Mouse (Mus musculus) lung, postnatal 36 days (tissue): ENCODE data around the gene Shb.
A peak's percentile ranks its signal among the peaks of the same experiment; 100 is the strongest.

Experiments
- DNase-seq: peaks from one replicate; pipeline ENCODE4 v3.0.0; 2022; ENCODE audit warnings: mixed read lengths

Gene Shb

DNA sequence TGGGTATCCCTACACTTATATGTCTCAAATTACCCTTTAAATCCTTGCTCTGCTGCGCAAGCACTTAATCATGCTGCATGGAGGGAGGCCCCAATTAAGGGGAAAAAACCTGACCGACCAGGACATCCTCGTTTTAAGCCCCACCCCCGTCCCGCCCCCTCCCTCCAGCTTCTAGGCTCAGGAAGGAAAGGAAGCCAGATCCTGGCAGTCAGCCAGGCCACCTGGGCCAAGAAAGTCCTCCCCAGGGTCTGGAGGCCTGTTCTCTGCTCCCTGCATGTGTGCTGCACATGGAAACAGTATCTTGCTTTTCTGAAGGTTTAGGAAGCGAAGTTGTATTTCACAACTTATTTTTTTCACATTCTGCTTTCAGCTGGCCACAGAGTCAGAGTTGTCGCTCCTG lies at the start of gene Shb:
Gene Shb (minus strand): TSS at position 96 of the 400 bp plus-strand sequence.
- DNase-seq: peak; percentile 86

DNA sequence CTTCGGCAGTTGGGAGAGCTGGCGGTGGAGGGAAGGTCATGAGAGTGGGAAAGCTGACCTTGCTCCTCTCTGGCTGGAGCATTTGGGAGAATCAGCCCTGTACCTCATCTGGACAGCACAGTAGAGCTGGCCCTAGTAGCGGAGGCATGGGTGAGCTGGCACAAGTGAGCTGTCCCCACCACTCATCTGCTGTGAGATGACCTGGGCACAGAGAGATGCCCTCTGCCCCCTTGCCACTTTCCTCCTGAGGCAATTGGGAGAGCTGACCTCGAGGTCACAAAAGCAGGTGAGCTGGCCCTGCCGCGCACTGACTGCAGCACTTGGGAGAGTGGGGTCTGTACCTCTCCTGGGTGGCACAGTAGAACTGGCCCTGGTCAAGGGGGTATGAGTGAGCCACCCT lies 48.8 kb upstream of the Shb start:
- DNase-seq: no peak

DNA sequence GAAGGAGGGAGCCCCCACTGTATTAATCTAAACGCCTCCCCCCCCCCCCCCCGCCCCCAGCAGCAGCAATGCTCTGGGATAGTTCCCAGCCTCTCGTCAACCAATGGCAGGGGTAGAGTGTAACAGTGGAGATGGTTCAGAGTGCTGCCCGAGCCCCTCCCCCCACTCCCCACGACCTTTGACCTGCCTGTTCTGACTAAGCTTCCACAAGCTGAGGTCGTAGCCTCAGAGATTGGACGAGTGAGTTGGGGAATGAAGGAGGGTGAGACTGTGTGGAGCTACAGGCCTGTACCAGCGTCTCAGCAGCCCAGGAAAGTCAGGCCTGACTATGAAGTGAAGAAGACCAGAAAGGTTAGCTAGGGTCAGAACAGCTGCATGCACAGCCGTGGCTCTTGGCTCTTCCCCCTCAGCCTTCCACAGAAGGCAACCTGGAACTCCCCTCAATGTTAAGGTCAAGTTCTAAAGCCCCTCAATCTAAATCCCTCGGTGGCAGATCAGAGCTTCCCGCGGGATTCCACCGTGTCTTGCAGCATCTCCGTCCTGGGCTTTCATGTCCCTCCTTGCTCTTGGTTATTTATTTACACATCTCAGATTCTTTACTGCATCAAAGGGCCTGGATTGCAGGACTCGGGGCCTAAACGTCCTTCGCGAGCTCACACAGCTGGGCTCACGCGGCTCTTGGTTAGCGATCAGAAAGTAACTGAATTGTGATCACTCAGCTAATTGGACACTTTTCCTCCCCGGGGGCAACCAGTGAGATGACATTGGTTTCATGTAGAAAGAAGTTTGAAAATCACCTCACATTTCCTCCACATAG lies 46.5 kb upstream of the Shb start:
- no peak for DNase-seq

DNA sequence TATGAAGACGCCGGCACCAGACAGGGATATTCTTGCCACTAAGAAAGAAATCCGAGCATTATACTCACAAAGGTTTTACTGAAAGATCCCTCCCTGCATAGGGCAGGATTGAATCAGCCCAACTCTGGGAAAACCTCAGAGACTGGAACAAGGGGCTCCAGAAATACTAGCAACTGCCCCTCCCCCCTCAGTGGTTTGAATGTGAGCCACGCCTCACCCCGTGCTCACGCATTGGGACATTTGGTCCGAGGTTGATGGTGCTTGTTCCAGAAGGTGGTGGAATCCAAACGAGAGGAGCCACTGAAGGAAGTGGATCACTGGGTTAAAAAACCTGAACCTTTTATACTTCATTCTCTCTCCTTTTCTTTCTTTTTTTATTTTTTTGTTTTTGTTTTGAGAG lies 45.4 kb upstream of the Shb start:
- DNase-seq: no peak

DNA sequence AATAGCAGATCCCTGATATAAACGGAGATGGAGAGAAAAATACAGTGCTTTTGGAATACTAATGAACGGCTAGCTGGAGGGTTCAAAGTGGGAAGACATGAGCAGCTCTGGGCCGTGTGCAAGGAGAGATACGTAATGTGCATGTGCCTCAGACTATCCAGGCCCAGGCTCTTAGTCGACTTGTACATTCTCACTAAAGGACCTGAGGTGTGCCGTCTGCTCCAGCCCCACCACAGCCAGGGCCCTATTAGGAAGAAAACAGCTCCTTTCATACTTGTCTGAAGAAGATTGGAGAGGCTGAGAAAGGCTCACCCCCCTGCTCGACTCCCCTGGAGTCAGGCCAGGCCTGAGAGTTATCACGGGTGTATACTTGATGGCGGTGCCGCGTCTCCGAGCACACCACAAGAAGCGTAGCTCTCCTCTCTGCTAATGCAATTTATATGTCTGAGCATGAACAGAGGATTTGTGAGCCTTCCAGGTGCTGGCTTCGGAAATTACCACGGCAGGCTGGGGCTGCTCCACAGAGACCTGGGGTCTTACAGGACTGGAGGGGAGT lies 42.4 kb upstream of the Shb start:
- DNase-seq: no peak

DNA sequence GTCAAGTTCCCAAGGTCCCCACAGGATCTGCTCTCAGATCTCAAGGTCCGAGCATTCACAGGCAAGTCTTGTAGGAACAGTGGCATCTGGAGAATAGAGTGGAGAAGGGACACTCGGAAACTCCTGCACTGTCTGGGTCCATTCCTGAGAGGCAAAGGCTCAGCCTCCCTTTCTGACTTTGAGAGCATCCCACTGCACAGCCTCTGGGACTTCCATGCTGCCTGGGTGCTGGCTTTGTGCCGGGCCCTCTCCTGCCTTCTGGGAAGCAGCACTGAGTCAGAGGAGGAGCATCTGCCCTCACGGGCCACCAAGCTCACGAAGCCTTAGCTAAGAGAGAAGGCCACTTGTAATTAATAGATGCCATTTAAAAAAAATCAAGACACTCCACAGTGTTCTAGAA lies 37.3 kb upstream of the Shb start:
- DNase-seq: no peak

DNA sequence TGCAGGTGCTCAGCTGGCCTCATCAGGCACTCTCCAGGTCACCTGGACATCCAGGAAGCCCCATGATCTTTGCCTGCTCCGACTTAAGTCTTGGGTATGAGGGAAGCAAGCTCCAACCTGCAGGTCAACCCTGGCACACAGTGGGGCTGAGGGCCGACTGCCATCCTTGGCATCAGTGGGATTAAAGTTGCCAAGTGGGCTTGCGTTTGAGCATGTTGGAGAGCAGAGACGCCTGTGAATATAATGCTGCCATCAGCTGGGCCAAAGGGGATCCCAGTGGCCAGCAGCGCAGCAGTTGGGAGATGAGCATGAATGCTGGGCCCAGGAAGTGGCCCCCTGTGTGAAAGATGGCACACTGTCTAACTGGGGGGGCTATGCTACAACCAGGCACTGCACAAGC lies 25.9 kb upstream of the Shb start:
- no peak for DNase-seq

DNA sequence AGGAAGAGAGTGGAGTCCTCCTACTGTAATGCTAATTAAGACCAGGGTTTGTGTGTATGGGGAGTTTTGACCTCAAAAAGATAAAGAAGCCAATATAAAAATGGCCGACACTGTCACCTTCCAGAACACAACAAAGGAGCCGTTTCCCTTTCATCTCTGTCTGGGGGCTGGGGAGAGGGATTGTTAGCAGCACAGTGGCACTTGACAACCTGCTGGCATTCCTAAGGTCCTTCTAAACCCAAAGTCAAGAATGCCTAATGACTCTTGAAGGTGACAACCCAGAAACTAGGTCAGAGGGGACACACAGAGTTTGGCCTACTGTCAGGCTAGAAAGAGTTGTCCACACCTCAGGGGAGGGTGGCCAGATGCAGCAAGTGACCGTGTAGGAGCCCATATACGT lies 20.3 kb upstream of the Shb start:
- DNase-seq: peak; percentile 51

DNA sequence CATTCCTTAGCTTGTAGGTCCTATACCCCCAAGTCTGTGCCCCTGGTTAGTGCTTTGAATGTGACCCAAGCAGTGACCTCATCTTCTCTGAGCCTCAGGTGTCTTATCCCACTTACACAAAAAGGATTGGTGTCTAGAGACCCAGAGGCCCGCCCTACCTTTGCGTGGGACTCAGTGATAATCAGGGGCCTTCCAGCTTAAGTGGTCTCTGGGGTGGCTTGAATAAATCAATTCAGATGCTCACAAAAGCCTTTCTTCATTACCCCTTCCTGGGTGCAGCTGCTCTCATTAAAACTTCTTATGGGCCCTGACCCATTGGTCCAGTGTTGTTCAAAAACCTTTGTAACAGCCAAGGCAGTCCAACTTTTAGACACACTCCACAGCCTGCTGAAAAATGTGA lies 18.7 kb upstream of the Shb start:
- no peak for DNase-seq

DNA sequence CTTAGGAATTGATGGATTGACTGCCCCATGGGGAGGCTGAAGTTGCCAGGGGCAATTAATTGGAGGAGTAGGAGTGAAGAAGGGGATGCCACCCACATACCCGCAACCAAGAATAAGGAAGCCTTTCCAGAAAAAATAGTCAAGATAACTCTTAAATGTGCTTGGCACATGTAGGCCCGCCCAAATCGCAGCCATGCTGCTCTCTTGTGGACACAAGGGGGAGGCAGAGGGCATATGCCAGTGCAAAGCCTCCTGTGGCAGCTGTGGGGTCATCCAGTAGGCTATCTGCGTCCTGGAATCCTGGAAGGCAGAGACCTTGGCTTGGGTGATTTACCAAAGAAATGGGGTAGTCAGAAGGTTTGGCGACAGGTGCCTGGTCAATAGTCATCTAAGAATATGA lies 17.2 kb upstream of the Shb start:
- DNase-seq: peak; percentile 63

DNA sequence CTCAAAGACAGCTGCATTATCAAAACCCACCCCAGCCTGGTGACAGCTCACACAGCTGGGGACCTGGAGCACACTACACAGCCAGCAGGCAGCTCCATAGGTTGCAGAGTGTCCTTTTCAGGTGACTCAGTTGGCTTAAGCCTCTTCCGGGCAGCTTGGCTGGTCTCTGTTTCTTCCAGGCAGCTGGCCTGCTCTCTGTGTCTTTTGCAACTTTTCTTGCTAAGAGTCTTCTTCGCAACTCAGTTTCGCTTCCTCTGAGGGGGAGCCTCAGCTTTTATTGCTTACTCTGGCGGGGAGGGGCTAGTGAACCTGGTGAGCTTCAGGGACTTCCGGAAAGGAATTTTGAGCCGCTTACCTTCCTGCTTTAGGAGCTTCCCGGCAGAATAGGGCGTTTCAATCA lies 13.6 kb upstream of the Shb start:
- DNase-seq: no peak

DNA sequence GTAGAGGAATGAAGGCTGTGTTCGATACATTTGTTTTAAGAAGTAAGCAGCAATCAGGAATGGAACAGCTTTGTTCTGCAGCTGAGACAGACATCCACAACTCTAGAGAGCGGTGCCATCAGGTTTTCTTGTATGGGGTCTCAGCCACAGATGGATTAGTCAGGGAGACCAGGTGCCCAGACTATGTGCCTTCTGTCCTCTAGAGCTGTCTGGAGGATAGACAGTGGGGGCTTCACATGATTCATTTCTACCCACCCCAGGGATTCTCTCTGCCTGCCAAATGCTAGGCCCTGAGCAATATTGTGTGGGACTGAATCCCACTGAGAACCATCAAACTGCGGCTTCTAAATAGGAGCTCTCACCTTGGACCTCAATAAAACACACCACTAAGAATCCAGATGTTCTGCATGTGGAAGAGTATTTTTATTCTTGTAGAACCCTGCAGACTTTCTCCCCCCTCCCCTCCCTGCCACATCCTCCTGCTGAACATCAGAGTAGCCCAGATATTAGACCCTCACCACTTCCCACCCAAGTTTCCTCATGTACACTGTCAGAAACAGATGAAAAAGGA lies 11.3 kb upstream of the Shb start:
- no peak for DNase-seq

DNA sequence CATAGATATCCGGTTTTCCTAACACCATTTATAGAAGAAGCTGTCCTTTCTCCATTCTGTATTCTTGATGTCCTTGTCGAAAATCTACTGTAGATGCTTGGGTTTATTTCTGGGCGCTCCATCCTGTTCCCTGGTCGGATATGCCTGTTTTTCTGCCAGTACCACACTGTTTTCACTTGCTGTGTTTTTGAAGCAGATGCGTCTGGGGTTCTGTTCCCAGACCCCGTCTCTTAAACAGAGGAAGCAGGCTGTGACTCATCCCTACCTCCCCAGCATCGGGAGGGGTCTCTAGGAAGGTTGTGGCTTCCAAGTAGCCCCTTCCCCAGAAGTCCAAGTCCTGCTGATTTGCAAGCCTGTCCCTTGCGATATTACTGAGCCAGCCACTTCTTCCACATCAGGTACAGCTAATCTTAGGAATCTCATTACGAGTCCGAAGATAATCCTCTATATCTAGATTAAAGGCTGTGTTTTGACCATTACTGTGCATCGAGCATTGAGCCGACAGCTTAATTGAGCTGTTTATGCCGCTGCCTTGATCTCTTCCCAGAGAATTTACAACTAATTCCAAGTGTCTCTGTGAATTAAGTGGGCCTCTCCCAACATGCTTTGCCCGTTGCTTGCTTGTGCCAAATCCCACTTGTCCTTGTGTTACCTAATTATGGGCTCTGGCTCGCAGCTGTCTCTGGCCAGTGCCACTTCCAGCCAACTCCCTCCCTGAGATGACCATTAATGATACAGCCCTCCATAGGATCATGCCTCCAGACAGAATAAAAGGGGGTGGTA lies 8.1 kb upstream of the Shb start:
- no peak for DNase-seq

DNA sequence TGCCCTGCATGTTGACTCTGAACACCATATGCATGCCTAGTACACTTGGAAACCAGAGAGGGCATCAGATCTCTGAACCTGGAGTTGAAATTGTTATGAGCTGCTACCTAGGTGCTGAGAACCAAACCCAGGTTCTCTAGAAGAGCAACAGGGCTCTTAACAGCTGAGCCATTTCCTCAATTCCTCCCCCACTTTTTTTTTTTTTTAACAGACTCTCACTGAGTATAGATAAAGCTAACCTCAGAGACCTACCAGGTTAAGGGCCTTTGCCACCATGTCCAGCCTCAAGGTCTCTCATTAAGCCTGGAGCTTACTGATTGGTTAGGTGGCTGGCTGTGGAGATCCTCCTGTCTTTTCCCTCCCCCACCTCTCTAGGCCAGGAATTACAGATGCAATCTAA lies 6.9 kb upstream of the Shb start:
- no peak for DNase-seq

DNA sequence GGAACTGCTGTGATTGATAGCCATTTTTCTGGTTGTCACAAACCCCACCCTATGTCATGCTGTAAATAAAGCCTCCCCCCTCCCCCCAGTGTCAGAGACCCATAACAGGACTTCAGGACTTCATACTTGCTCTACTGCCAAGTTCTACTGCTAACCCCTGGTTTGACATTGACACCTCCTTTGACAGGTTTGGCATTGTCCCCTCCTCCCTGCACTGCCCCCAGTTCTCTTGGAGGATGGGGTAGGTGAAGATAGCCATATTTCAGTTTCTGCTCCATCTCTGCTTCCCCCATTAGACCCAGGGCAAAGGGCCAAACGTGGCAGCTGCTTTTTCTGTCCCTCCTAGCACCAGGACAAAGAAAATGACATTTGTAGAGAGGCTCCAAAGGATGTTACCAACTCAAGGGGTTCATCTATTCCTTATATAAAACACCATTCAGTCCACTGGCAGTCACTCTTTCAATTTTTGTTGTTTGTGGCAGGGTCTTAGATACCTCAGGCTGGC lies 1.2 kb upstream of the Shb start:
- no peak for DNase-seq

DNA sequence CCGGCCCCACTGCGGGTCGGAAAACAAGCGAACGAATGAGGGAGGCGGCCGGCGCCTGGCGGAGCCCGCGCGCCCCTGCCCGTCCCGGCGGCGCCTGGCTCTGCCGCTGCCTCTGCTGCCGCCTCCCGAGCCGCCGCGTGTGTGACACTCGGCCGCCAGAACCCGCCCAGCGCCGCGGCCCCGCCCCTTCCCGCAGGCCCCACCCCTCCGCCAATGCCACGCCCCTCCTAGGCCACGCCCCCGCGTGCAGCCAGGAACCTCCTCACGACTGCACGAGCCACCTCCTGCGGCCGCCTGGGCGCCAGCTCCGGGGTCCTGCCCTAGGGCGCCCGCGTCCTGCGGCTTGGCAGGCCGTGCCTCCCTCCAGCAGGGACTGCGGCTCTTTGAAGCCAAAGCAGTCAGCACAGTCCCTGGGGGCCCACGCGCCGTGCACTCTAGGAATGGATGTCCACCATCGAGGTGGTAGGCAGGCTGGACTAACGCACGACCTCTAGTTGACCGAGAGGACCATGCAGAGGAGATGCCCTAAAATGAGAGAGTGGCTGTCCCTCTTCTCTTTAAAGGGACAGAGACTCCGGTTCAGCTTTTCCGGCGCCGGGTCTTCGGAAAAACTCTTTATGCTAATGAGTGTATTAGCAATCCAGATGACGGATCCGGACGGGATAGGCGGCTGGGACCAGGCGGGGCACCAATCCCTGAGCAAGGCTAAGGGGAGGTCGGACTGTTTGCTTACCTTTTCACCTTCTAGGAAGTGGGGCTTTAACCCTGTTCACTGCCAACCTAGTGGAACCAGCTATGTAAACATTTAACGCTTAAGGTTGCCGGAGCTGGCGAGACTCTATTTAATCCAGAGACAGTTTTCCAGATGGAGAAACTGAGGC lies 1.4 kb downstream of the Shb start:
- peak; percentile 96 for DNase-seq

DNA sequence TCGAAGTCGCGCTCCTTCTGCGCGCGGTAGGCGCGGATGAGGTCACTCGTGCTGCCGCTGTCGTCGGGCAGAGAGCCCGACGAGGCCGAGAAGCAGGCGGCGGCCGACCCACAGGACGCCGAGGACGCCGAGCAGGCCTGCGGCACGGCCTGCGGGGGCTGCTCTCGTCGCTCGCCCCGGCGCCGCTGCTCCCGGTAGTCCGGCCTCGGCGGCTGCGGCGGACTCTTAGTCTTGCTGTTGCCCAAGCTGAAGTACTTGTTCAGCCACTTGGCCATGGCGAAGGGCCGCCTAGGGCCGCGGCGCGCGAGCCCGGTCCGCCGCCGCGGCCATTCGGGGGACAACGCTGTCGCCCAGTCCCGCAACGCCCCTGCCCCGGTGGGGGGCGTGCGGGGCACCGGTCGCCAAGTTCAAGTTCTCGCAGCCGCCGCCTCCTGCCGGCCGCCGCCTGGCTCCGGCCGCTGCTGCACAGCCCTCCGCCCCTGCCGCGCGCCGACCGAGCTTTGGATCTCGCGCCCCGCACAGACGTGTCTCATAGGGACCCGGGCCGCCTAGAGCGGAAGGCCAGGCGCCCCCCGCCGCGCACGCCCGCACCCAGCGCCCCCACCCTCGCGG lies 2.2 kb downstream of the Shb start:
- peak; percentile 59 for DNase-seq

DNA sequence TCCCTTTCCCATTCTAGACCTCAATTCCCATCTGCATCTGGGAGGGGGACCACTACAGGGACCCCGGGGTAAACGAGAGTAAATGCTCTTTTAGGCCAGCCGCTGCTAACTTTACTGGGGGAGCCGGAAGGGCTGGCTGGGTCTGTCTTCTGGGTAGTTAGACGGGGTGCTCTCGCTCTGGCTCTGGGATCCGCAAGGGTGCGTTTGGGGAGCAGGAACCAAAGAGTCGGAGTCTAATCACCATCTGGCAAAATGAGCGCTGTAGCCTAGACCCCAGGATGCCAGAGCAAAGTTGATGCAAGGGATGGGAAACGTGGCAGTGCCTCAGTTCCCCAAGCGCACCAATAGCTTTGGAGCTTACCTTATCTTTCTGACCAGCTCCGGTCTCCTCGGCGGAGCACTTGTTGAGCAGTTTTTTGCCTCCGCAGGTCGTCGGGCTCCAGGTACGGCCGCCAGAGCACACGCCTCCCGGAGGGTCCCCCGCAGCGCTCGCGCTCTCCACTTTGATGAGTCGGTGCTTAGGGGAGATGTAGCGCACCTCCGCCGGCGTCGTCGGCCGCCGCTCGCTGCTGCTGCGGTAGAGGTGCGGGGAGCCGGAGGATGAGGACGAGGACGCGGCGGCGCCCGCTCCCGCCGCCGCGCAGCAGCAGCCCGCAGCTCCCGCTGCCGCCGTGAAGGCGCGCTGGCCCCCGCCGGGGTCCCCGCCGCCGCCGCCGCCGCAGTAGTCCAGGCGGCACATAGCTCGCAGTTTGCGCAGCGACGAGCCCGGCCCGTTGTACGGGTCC lies 2.9 kb downstream of the Shb start:
- no peak for DNase-seq

DNA sequence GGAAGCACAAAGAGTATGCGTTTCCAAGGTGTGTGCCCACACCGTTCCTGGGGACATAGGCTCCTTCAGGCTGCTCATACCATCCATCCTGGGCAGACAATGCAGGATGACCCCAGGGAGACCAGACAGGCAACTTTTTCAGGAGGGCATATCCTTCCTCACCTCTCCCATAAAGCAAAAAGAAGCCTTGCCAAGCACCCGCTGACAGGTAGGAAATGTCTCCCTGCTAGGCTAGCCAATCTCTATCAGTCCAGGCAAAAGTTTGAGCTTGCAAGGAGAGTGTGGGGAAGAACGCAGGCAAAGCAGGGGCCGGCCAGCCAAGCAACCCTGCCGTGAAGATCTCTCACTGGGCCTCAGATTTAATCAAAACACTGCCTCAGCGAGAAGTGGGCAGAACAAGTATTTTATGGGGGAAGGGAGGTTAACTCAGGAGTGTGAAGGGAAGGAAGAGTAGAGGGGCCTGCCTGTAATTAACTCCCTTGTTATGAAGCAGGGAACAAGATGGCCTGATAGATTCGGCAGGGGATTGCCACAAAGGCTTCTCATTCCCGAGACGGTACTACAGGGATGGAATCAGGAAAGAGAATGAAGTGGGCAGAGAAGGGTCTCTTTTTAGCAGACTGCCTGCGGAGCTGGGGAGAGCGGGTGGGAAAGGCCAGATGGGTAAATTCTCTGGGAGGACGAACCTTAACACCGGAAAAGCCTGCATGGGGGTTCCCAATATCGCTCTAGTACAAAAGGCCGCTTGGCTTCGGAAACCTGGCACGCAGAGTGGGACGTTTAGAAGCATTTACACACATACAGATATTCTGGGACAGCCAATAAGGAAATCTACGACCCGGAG lies 3.7 kb downstream of the Shb start:
- DNase-seq: no peak
